Mouse (Mus musculus) frontal cortex, postnatal 10 days (tissue): ENCODE data around the gene Tat.
"Not testable (repeated sequence)": the region's sequence is repeated elsewhere in the genome, so short reads cannot be mapped to it uniquely, and the experiment has no call there.

Experiments
- DNase-seq, 2 experiments: peaks; one replicate each; pipeline ENCODE4 v3.0.0; 2022; ENCODE audit warnings: low spot score in 2 of 2, mixed read lengths in 1 of 2

The Tat gene

GRCm38 (mm10) chr8:109983944-109984343 lies 6.3 kb upstream of the Tat start:
- peak in 1 of 2 experiments; percentile 23 for DNase-seq

- no peak for DNase-seq
Measured at GRCm38 (mm10) chr8:109986384-109986783, 3.9 kb upstream of the Tat start.

GRCm38 (mm10) chr8:109987776-109988175 lies 2.5 kb upstream of the Tat start:
- DNase-seq, result no peak

GRCm38 (mm10) chr8:109989151-109989550 lies 1.1 kb upstream of the Tat start:
- no peak for DNase-seq

- DNase-seq, result no peak
Measured at GRCm38 (mm10) chr8:109992166-109992565, 1.9 kb downstream of the Tat start.

- DNase-seq, result no peak
Measured at GRCm38 (mm10) chr8:109992951-109993350, 2.7 kb downstream of the Tat start.

GRCm38 (mm10) chr8:109997381-109997780 lies 7.1 kb downstream of the Tat start:
- no peak for DNase-seq

GRCm38 (mm10) chr8:109998066-109998465 lies 7.8 kb downstream of the Tat start:
- DNase-seq, result no peak

GRCm38 (mm10) chr8:109999974-110000373 lies 9.7 kb downstream of the Tat start:
- DNase-seq, result no peak

DNA sequence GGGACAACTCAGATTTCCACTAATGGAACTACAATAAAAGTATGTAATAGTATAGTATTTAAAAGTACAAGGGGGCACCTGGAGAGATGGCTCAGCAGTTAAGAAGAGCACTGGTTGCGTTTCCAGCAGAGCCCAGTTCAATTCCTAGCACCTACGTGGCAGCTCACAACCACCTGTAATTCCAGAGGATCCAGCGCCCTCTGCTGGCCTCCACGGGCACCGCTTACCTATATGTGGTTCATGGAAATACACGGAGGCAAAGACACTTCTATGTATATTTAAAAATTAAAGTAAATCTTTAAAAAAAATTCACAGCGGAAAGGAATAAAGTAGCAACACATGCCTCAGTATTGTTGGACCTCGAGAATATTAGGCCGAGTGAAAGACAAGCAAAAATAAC lies 12.7 kb downstream of the Tat start:
- DNase-seq, result no peak

- DNase-seq, result no peak
Measured at GRCm38 (mm10) chr8:110004300-110004699, 14.1 kb downstream of the Tat start.

- DNase-seq, result peak in 1 of 2 experiments; percentile 14
Measured at GRCm38 (mm10) chr8:110006312-110007023, 16.2 kb downstream of the Tat start.

DNA sequence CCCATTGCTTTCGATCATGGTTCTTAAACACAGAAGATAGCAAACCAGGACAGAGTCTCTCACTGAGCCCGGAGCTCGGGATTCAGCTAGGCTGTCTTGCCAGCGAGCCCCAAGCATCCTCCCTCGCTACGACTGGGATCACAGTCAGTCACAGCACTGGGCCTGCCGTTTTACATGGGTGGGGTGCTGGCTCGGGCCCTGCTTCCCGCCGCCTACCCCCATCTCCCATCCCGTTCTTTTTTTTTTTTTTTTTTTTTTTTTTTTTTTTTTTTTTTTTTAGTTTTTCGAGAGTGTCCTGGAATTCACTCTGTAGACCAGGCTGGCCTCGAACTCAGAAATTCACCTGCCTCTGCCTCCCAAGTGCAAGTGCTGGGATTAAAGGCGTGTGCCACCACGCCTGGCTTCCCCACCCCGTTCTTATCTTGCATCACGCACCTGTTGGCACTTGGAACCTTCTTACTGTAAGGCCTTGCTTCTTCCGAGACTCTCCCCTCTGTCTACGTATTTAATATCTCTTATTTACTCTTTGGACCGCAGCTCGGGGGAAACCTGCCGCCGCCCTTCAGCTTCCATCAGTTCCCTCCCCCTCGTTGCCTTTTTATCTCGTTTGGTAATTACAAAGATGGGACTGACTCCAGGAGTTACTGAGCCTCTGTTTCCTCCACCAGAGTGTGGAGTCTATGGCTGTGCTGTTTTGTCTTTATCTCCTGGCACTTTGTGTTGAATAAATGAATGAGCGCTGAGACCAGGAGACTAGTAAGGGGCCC lies 18.2 kb downstream of the Tat start:
- no peak for DNase-seq

GRCm38 (mm10) chr8:110008995-110009446 lies 18.8 kb downstream of the Tat start:
- DNase-seq, result no peak

GRCm38 (mm10) chr8:110010868-110011267 lies 20.6 kb downstream of the Tat start:
- DNase-seq, result peak in 1 of 2 experiments; percentile 10

GRCm38 (mm10) chr8:110022081-110022480 lies 31.8 kb downstream of the Tat start:
- no peak for DNase-seq

DNA sequence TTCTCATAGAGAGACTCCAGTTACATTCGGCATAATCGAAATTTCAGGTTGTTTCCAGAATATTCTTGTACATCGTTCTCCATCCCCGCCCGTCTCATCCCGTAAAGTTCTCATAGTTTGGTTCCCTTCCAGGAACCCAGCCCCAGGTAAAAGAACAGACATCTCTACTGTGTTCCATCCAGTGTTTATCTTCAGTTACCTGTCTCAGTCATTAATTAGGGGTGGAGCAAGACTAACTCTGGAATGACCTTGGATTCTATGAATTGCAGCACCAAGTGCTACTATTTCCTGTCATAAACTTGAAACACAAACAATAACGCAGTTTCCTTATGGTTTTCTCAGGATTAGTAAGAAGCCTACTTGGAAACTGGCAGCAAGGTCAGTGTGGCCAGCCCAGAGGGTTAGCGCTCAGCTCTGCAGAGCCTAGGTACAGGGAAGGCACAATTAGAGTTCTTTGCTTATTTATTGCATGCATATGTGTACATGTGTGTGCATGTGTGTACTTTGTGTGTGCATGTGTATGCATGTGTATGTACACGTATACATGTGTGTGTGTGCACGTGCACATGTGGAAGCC lies 32.6 kb downstream of the Tat start:
- DNase-seq, result no peak

DNA sequence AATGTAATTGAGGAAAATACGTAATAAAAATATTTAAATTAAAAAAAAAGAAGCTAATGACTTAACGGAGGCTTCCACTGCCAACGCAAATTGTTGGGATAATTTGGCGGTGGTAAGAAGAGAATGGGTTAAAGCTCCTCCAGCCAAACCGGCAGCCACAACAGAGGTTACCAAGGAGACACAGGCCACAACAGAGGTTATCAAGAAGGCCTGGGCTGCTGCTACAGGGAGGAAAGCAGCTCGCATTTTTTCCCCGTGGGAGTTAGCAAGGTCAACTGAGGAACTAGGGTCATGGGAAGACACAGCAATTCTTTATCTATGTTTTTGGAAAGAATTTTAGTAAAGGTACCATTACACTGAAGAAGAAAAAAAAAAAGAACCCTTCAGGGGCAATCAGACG lies 43.5 kb downstream of the Tat start:
- DNase-seq, result not testable (repeated sequence)

GRCm38 (mm10) chr8:110034331-110034730 lies 44.1 kb downstream of the Tat start:
- no peak for DNase-seq

GRCm38 (mm10) chr8:110036156-110036555 lies 45.9 kb downstream of the Tat start:
- DNase-seq, result no peak

- DNase-seq, result no peak
Measured at GRCm38 (mm10) chr8:110039216-110039615, 49.0 kb downstream of the Tat start.

GRCm38 (mm10) chr8:110039659-110040058 lies 49.4 kb downstream of the Tat start, which contains the start of gene Chst4:
Gene Chst4, minus strand, starts transcription at chr8:110039740.
- DNase-seq, result no peak

DNA sequence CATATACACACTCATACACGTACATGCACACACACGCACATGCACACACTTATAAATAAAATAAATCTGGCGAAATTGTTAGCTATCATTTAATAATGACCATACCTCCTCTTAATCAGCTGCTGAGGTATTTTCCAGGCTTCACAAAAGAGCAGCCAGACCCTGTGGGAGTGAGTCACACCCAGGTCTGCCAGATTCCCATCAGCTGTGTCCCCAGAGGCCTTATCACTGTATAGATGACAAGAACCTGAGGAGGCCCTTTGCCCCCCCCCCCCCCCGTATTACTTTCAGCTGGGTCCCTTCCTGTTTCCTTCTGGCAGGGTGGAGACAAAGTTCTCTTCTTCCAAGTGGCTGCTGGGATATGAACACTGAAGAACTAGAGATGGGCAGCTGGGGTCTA lies 50.3 kb downstream of the Tat start:
- DNase-seq, result no peak
